Mouse (Mus musculus) adrenal gland, adult 2 months (tissue): ENCODE measurements at regions not wholly inside any gene's neighbourhood (a gene's known extent, or its start where the extent isn't known, plus 50 kb on each side); places are given as distances from the start of the nearest gene placed in this dataset.

Source experiments
- DNase-seq: peaks from one replicate; pipeline ENCODE4 v3.0.0; 2021

DNA sequence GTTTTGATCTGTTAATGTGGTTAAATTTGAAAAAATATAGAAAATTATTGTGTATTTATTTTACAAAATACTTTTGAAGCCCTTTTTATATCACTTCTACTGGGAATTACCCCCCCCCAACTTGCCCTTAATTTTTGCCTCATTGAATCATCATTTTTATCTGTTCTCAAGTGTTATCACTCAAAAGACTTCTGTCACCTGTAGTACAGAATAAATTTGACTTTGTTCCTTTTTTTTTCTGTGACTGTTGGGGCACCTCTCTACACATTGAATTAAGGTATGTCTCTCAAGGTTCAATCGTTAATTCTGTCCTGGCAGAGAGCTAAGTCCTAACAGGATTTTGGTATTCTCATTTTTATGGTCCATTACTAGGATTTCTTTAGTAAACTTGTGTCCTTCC, 1123.0 kb upstream of the Cited2 start:
- DNase-seq, result no peak

DNA sequence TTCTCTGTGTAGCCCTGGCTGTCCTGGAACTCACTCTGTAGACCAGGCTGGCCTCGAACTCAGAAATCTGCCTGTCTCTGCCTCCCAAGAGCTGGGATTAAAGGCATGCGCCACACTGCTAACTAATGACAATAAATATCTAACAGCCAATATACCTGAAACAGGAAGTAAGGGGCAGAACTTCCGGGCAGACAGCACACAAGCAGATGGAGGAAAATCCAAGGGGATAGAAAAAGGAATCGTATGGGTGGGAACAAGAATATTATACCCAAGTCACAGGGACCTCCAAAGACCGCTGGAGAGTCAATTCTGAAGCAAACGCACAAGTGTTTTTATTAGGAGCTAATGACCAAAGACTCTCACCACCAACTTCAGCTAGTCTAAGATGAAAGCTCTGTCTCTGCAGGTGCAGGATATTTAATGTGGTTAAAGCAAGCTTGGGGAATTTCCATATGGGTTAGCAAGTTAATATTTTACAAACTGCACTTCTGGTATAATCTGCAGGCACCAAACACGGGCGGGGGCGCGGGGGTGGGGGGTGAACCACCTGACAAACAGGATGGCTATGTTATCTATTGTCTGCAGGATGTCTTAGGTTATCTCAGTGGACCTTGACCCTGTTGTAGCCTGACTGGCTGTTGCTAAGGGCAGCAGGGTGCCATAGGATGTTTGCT, 1122.3 kb upstream of the Cited2 start:
- no peak for DNase-seq

DNA sequence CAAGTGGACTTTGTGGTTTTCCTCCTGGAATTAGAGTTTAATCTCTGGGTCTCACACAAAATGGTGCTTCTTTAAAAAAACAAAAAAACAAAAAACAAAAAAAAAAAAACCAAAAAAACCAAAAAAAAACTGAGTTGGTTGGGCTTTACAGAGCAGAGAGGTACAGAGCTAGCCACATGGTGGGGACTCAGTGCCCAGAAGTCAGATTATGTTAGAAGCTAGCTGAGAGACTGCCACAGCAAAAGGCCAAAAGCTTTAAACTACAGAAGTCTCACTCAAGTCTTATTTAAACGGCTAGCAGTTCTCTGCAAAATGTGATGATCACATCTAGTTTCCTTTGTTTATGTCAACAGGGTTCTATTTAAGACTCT, 1121.8 kb upstream of the Cited2 start:
- no peak for DNase-seq

DNA sequence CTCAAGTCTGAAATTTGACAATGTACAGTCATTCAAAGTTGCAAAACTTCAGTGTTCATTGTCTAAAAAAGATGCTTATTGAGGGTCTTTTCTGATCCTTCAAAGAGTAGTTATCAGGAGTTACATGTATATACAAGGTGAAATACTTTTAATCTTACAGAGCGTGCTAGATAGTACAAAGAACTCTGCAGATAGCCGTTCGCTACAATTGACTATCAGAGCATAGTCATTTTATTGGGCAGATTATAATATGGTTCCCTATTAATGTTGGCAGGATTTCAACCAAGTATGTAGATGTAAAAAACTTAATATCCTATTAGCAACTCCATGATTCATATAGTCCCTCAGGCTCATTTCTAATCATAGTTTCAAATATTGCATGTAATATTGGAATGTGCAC, 1114.7 kb upstream of the Cited2 start:
- no peak for DNase-seq

DNA sequence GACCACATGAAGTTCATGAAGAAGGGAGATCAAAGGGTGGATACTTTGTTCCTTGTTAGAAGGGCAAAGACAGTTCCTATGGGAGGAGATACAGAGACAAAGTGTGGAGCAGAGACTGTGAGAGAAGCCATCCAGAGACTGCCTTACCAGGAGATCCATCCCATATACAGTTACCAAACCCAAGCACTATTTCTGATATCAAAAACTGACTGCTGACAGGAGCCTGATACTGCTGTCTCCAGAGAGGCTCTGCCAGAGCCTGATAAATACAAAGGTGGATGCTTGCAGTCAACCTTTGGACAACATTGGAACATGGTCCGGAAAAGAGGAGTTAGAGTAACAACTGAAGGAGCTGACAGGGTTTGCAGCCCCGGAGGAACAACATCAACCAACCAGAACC, 1104.3 kb upstream of the Cited2 start:
- no peak for DNase-seq

DNA sequence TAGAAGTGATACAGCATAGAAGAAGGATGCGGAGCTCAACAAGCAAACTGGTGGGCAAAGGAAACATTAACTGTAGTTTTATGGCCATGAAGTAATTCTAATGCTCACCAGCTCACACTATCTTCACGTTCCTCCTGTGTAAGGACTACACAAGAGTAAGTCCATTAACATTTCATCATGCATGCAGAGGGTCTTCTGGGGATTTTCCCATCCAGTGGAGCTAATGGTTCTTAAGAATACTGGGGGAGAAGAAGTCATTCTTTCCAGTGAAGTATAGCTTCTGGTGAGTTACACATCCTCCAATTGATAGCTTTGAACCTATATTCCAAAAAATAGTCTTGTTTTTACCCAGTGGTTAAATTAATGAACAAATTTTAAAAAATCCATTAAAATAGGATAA, 1103.4 kb upstream of the Cited2 start:
- no peak for DNase-seq

DNA sequence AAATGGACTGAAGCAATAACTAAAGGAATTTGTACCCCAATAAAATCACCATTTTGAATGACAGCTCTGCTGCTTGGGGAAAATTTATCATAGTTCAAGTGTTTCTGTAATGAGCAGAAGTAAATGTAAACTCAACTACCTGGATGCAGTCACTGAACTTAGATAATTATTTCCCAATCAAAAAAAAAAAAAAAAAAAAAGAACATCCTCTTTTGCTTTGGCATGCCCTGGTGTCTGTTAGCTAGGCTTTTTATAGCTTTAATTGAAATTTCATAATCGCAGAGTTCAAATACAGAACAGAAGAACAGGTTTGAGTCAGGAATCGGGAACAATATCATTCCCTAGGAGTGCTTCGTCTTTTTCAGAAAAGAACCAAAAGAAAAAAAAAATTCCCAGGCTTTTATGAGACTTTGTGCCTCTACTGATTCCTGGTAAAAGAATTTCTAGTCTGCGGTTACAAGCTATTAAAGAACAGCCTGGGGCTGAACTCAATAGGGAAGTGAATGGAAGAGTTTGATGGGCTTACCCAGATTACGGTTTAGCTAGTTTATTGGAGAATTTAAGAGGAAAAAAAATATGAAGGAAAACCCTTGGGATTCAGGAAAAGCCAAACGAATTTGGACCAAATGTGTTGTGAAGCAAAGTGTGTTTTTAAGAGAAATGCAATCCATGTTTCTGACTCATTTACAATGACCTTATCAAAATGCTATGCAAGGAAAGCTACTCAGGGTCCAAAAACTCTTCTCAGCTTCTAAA, 1102.0 kb upstream of the Cited2 start:
- DNase-seq, result no peak

DNA sequence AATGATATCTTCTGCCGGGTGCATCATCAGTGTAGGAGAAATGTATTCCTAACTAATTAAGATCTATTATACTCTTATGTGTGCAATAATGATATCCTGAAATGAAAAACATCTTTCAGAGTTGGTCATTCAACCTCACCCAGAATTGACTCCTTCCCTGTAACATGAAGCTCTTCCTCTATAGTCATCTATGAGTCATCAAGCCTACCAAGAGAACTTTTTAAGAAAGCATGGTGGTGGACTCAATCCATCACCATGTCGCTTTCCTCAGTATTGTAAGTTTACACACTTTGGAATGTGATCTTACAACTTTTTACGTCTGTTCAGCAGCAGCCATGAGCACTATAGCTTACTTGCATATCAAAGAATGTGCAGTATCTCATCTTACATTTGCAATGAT, 1100.2 kb upstream of the Cited2 start:
- DNase-seq, result no peak

DNA sequence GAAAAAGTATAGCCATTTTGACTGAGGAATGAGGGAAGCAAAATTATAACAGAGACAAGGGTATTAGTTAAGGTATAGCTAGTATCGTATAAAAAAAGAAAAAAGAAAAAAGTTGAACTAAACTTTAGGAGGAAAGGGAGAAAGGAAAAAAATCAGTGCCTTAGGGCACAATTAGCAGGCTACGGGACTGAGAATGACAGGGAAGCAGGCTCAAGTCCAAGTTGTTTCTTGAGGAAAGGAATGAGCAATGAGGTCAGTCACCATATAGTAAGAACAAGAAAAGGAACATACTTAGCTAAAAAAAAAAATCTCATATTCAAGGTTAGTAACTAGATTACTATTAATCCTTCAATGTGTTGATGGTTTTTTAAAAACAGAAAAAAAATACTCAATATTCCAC, 1089.8 kb upstream of the Cited2 start:
- DNase-seq, result no peak

DNA sequence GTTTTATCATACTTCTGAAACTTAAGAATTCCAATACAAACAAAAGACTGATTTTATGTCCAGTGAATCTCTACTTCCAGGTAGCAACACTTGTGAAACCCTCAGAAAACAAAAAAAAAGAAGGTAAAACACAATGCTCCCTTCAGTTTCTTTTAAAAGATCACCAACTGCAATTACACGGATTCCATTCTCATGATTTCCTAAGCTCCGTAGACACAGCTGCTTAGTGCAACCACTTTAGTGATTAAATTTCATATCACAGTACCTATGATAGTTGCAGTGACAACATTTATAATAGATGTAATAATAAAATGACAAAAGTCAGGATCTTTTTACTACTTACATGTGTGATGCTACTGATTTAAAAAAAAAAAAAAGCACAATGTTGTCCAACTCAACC, 1087.6 kb upstream of the Cited2 start:
- DNase-seq, result no peak

DNA sequence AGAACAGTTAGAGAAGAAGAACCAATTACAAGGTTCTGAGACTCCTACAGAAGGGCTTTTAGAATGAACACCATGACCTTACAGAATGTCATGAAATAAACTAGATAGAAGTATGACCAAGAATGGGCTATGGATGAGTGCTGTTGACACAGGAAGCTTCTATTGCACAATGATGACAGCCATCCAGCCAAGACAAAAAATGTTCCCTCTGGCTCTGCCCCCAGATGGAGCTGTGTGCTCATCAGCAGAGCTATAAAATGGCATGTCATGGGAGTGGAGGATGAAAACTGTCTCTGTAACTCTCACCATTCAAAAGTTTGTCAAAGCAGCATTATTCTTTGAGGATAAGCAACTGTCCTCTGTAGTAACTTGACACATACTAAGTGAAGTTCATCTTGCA, 1086.0 kb upstream of the Cited2 start:
- peak; percentile 78 for DNase-seq

DNA sequence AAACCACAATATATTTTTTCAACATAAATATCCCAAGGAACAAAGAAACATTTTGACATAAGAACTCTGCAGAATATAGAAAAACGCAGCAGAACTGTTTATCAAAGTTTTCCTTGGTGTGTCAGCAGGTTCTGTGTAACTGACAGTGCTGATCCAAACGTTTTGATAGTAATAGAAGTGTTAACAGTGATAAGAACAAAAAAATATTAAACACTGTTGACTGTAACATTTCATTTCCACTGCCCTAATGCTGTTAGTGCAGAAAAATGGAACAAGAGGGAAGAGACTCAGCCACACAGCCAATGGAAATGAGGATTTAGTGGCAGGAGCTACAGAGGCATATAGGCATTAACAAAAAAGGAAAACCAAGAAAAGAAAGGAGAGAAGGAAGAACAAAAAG, 1084.9 kb upstream of the Cited2 start:
- no peak for DNase-seq

DNA sequence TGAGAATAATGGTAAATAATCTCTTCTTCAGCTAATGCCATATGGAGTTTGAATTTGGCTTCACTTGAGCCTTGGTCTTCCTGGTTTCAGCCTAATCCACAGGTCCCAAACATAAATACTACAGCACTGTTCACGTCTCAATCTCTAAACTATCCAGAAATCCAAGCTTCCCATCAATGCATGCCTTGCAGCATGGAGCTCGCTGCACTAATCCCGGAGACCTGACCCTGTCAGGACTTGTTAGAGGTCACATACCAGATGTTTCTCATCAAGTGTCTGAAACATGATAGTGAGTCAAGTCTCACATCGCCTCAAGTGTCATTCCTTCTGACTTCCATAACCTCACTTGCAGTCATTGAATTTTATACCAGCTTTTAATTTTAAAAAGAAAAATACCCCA, 1082.9 kb upstream of the Cited2 start:
- no peak for DNase-seq

DNA sequence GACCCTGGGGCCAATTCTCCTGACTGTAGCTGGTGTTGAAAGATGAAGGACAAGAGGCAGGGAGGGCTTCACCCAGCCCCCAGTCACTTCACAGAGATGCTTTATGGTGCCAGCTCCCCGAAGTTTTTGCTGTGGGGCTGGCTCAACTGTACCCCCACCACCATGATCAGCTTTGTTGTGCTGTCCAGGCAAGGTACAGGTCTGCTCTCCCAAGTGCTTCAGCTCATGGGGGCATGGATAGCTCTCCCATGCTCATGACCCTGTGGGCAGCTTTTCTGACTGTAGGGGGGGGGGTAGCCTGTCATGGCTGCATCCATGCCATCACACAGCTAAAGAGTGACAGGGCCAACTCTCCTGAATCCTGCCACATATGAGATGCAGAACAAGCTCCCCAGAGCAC, 1072.9 kb upstream of the Cited2 start:
- no peak for DNase-seq

DNA sequence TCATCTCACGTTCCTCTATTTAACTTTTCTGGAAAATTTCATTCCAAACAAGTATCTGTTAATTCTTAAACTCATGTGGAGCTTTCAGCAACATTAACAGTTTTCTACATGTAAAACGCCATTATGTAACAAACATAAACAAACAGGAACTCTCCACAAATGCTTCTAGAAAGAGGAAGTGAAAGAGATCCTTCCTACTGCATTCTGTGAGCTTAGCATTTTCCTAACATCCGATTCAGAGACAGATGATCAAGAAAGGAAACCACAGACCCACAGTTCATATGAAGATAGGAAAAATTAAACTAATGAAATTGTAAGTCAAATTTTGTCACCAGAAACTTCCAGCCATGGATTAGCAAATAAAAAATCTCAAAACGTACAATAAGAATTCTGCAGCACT, 1070.6 kb upstream of the Cited2 start:
- no peak for DNase-seq

DNA sequence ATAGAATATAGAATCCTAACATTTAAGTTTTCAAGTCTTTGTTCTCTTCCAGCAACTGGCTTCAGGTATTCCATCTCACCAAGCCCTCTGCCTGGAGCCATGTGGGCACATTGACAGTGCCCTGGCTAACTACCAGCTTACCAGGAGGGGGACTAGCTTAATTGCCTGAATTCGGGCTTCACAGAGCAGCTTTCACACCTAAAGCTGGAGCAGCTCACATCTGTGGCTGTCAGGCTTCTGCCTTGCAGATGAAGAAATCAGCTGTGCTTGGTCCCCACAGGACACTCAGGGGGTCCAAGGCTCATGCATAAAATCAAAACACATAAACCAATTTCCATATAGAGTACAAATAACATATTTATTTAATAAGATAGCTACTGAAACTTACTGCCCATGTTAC, 1058.5 kb upstream of the Cited2 start:
- no peak for DNase-seq

DNA sequence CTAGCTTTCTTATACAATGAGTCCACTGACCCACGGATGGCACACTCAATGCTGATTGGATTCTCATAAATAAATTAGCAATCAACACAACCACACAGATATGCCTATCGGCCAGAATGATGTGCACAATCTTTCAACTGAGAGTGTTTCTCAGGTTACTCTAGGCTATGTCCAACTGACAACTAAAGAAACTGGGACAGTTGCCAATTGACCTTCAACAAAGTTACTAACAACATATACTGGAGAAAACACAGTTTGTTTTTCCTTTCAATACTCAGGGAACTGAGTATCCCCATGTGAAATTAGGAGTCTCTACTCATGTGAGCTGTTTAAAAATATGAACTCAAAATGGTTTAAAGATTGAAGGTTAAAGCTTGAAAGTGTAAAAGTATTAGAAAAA, 1052.7 kb upstream of the Cited2 start:
- no peak for DNase-seq

DNA sequence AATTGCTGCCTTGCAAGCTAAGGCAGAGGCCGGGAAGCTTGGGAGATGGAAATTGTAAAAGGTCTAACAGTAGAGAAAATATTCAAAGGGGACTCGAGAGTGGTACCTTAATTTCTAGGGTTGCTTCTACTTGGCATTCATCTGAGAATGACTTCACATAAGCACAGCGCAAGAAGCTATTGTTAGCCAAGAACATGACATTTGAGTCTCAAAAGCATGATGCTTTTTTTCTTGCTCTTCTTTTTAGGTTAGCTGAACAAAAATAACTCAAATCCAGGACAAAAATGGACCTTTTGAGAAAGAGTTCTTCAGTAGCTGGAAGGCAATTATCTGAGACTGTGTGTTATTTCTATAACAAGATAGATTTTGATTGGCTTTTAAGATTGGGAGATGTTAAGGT, 1042.0 kb upstream of the Cited2 start:
- DNase-seq, result no peak

DNA sequence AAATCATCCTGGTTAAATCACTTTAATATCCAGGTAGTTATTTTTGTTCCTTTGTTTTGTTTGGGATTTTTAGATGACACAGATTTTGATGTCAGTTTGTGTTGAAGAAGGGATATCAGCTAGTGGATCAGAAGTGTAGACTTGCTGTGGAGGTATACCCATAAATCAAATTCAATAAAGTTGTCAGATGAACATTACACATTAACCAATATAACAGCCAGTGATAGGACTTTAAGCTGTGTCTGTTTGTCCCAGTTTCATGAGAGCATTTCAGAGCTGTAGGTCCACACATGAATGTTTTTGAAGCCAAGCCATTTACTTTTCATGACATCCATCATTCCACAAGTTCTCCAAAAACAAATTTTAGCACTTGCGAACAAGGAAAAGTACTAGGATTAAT, 1037.7 kb upstream of the Cited2 start:
- DNase-seq, result no peak

DNA sequence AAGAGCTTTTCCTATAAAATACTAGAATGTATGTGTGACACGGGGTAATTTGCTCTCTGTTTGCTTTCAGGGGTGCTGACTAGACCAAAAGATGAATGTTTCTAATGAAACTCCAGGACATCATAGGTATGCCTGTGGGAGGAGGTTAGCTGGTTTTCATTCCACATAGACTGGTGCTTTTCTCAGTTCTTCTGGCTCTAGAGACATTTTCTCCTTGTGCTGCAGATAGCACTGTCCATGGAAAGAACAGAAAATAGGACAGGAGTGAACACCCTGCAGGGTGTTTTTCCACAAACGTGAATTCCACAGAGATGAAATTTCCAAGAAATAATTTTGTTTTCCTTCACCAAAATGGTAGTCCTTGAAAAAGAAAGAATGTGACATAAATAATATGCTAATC, 1016.0 kb upstream of the Cited2 start:
- no peak for DNase-seq

DNA sequence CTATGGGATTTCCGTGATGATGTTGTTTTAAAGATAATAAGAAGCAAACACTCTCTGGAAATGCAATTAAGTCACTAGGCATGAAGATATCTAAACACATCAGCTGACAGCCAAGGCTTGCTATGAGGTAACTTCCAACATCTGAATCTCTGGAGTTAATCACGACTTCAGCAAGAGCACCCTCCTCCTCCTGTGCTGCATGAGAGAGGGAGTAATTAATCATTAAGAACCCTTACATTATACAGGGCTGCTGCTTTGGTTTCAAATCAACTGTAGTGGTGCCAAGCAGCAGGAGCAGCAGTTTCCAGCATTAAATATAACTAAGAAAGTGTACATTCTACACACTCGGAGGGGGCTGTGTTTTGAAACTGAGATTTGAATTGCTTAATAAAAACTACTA, 1009.9 kb upstream of the Cited2 start:
- no peak for DNase-seq

DNA sequence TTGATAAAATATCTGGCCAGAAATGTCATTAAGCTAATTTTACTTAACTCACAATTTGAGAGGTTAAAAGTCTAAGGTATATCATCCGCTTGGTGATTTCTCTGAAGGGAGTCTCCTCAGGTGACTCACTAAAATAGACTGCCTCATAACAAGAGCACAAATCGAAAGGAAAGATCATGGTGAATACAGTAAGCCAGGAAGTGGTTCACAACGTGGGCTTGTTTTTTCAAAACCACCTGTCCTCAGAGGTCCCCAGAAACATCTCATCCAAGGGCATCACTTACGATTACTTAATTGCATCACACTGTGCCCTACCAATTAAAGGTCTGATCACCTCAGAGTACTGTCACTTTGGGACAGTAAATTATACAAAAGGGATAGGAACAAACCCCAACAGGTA, 1009.0 kb upstream of the Cited2 start:
- no peak for DNase-seq

DNA sequence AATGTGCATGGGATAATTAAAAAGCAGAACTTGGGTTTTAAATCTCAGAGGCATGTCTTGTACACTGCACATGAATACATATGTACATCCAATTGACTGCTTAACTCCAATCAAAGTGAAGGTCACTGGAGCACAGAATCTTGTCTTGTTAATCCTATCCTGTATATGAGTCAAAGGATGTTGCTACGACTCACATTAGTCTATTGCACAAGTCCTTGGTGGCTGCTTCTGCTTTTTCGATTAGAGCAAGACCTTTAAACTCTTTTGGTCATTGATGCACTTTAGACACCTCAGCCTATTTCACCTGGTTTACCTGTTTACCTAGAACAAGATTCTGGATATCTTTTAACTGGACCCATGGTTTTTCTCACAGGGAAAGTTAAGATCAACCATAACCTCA, 1008.5 kb upstream of the Cited2 start:
- DNase-seq, result no peak

DNA sequence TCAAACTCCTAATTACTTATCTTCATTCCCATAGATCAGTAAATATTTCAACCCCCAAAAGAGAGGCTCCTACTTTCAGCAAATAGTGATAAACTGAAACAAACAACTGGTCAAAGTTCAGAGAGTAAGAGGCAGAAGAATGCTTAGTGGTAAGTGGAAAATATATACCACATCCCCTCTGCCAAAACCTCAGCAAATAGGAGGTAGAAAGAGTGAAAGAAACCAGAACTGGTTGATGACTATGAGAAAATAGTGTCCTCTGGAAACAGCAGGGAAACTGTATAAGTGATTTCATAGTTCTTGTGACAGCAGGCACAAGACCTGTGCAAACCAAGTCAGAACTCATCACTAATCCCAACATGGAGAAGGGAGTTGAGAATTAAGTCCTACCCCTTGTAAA, 980.8 kb upstream of the Cited2 start:
- DNase-seq, result no peak
